ENCODE assay signal across 21 mouse cellular contexts in the genomic region with DNA sequence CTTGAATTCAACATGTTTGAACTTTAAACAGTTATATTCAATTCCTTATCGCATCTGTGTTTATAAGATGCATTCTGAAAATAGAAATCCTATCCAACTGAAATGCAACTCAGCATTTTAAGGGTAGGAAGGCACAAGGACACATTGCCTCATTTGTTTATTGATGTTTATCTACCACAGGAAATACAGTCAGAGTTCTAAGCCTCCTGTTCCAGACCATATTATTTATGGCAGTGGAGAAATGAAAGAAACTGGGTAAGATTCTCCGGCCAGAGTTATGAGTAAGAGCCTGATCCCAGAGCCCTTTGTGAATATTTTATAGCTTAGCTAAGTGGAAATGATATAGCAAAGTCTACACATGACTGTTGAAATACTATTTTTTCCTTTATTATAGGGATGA. TPM values are rescaled to one million over a fixed set of nuclear protein-coding genes. Genes with fewer than 3 reads are reported as not detected.
A peak's percentile ranks its signal among the peaks of the same experiment; 100 is the strongest.
DNase-seq lines count a peak whose midpoint lies in the region; ATAC-seq and TF ChIP-seq lines count a peak whose summit lies in the region.
"Had no signal": no experiment of that assay in that cellular context is flagged by ENCODE, and none has a peak within 500 bp of the region (broad histone marks: within the 10 kb centered on the region; RNA-seq: fewer than 3 reads in every experiment).

No protein-coding gene starts in this region.

- no peak for TF ChIP-seq CTCF in lung, postnatal 0 days (IDR thresholded peaks at IDR 0.05)

- peak; percentile 40 for ATAC-seq in lung, postnatal 0 days
- ATAC-seq: activated CD4-positive, CD25-positive, alpha-beta regulatory T cell, adult 4 months; CD4-positive, CD25-positive, alpha-beta regulatory T cell, adult 4 months; Patski had no signal

- H3K9ac ChIP-seq in lung, postnatal 0 days (replicated peaks; ENCODE audit: low read depth), result no peak overlapping the region

- peak; percentile 75 for TF ChIP-seq EP300 in lung, postnatal 0 days (IDR thresholded peaks at IDR 0.05)

- H3K4me2 ChIP-seq in lung, postnatal 0 days (replicated peaks; ENCODE audit: low read depth, low read length), result no peak overlapping the region

- 0 out of 2 replicates have a peak, but pooled peaks cover 15% of the 10 kb centered on the region for H3K36me3 ChIP-seq in lung, postnatal 0 days (ENCODE audit: insufficient read depth, low read length)

- no peaks in the 10 kb centered on the region for H3K4me1 ChIP-seq in lung, postnatal 0 days (ENCODE audit: insufficient read depth, low read depth, low read length)

- no peaks in the 10 kb centered on the region for H3K27me3 ChIP-seq in lung, postnatal 0 days (replicated peaks; ENCODE audit: insufficient read depth, low read length)
- H3K27me3 ChIP-seq: CH12.LX, Patski had no signal

- no peak overlapping the region for H3K4me3 ChIP-seq in lung, postnatal 0 days (ENCODE audit: low read depth, low read length)

- intact Hi-C loops in heart, postnatal 10 days (cut with DNase I), result no loop called here

- peak; percentile 31 for DNase-seq in lung, postnatal 0 days (ENCODE audit: low spot score)
- DNase-seq in lung, adult 18-20 months, result no peak
- DNase-seq in lung, postnatal 25 days (ENCODE audit: low spot score), result peak; percentile 14
- DNase-seq in lung, postnatal 4 days, result no peak
- DNase-seq in NIH3T3 (ENCODE audit: low read depth), result peak; percentile 30
- DNase-seq in heart, postnatal 10 days, result no peak
- DNase-seq: adrenal gland, adult 8-10 months; adrenal gland, postnatal 10 days; adrenal gland, postnatal 14 days; adrenal gland, postnatal 36 days; B cell, adult 2 months; cerebellum, adult 11 months; cerebellum, adult 11-12 months; cerebellum, adult 18-20 months; cerebellum, adult 2 months had no signal

- H3K27ac ChIP-seq in lung, postnatal 0 days (ENCODE audit: low read length), result no peak overlapping the region

- 49% methylated on average over 2 of the region's 2 CpGs for WGBS in lung, postnatal 0 days

- no peaks in the 10 kb centered on the region for H3K9me3 ChIP-seq in lung, postnatal 0 days (ENCODE audit: low read length)
- H3K9me3 ChIP-seq: G1E had no signal

RNA-seq across cellular contexts. Expression of a gene that starts 12.8 kb away (rescaled TPM):
- polyA plus RNA-seq in lung, postnatal 0 days (2015; fragmentation: Nextera tagmentation; extraction: Ambion mirVana), result 22.9 and 23.0 TPM in 2 replicates
- total RNA-seq in heart, postnatal 10 days (2021), result 10 to 100 TPM; 10.7 TPM

RNA-seq across cellular contexts. Expression of a gene that starts 21.0 kb away (rescaled TPM):
- polyA plus RNA-seq in lung, postnatal 0 days (2015; fragmentation: Nextera tagmentation; extraction: Ambion mirVana), result 2.8 TPM in 2 replicates
- 1 to 10 TPM; 1.9 TPM for total RNA-seq in heart, postnatal 10 days (2021)
- polyA plus RNA-seq: adrenal gland, adult 2 months had no signal

RNA-seq across cellular contexts. Expression of a gene that starts 21.0 kb away (rescaled TPM):
- 52.1 and 67.5 TPM in 2 replicates for polyA plus RNA-seq in lung, postnatal 0 days (2015; fragmentation: Nextera tagmentation; extraction: Ambion mirVana)
- total RNA-seq in heart, postnatal 10 days (2021), result 10 to 100 TPM; 59.7 to 66.2 TPM

RNA-seq across cellular contexts. Expression of a gene that starts 21.0 kb away (rescaled TPM):
- 10.8 TPM in 2 replicates for polyA plus RNA-seq in lung, postnatal 0 days (2015; fragmentation: Nextera tagmentation; extraction: Ambion mirVana)
- 10 to 100 TPM; 50.0 to 58.4 TPM for total RNA-seq in heart, postnatal 10 days (2021)

RNA-seq across cellular contexts. Expression of a gene that starts 21.4 kb away (rescaled TPM):
- 18.2 and 18.5 TPM in 2 replicates for polyA plus RNA-seq in lung, postnatal 0 days (2015; fragmentation: Nextera tagmentation; extraction: Ambion mirVana)
- 1 to 10 TPM; 8.0 to 9.1 TPM for total RNA-seq in heart, postnatal 10 days (2021)

Comparison
In these comparisons a context has a peak if more than half of its experiments do, and no peak if none do; other contexts are left out.
1. DNase-seq: peak in lung, postnatal 0 days (single experiment), lung, postnatal 25 days (single experiment) and NIH3T3 (single experiment); none in lung, adult 18-20 months (0 of 2), lung, postnatal 4 days (0 of 2) and heart, postnatal 10 days (0 of 2).